Mouse (Mus musculus) c-Kit-positive CD71-positive TER-119-positive erythroid progenitor cells, embryonic 14.5 days (primary cell): ENCODE data around the gene 6430548M08Rik.

Source experiments
- DNase-seq: peaks from one replicate; pipeline ENCODE4 v3.0.0-alpha.2; 2013; ENCODE audit warnings: low spot score

The 6430548M08Rik gene

GRCm38 (mm10) chr8:120181861-120182414 lies 68.0 kb downstream of the 6430548M08Rik start:
- no peak for DNase-seq

- DNase-seq, result no peak
Measured at GRCm38 (mm10) chr8:120184366-120184765, 70.4 kb downstream of the 6430548M08Rik start.

- DNase-seq, result no peak
Measured at GRCm38 (mm10) chr8:120184850-120185792, 71.2 kb downstream of the 6430548M08Rik start.

GRCm38 (mm10) chr8:120186454-120186853 lies 72.5 kb downstream of the 6430548M08Rik start:
- DNase-seq, result no peak

- DNase-seq, result no peak
Measured at GRCm38 (mm10) chr8:120188510-120188909, 74.6 kb downstream of the 6430548M08Rik start.

- DNase-seq, result no peak
Measured at GRCm38 (mm10) chr8:120189440-120189839, 75.5 kb downstream of the 6430548M08Rik start.

GRCm38 (mm10) chr8:120190107-120190809 lies 76.3 kb downstream of the 6430548M08Rik start:
- DNase-seq, result no peak

- no peak for DNase-seq
Measured at GRCm38 (mm10) chr8:120190810-120191413, 77.0 kb downstream of the 6430548M08Rik start.

- no peak for DNase-seq
Measured at GRCm38 (mm10) chr8:120191633-120192032, 77.7 kb downstream of the 6430548M08Rik start.

GRCm38 (mm10) chr8:120192118-120192517 lies 78.2 kb downstream of the 6430548M08Rik start:
- no peak for DNase-seq

GRCm38 (mm10) chr8:120201351-120201750 lies 87.4 kb downstream of the 6430548M08Rik start:
- DNase-seq, result no peak

GRCm38 (mm10) chr8:120202546-120202945 lies 88.6 kb downstream of the 6430548M08Rik start:
- no peak for DNase-seq

- no peak for DNase-seq
Measured at GRCm38 (mm10) chr8:120204736-120205360, 90.9 kb downstream of the 6430548M08Rik start.

- DNase-seq, result no peak
Measured at GRCm38 (mm10) chr8:120205916-120206315, 92.0 kb downstream of the 6430548M08Rik start.

- DNase-seq, result no peak
Measured at GRCm38 (mm10) chr8:120207364-120207763, 93.4 kb downstream of the 6430548M08Rik start.

GRCm38 (mm10) chr8:120208113-120208512 lies 94.2 kb downstream of the 6430548M08Rik start:
- no peak for DNase-seq

- DNase-seq, result no peak
Measured at GRCm38 (mm10) chr8:120211345-120211744, 97.4 kb downstream of the 6430548M08Rik start.

- no peak for DNase-seq
Measured at GRCm38 (mm10) chr8:120212596-120212995, 98.6 kb downstream of the 6430548M08Rik start.

- DNase-seq, result no peak
Measured at GRCm38 (mm10) chr8:120213229-120213628, 99.3 kb downstream of the 6430548M08Rik start.

GRCm38 (mm10) chr8:120213939-120214338 lies 100.0 kb downstream of the 6430548M08Rik start:
- DNase-seq, result no peak
